ENCODE assay signal across 8 mouse cellular contexts in genomic region chr17:23193441-23193840, GRCm38 (mm10). TPM values are rescaled to one million over a fixed set of nuclear protein-coding genes. Genes with fewer than 3 reads are reported as not detected.
DNase-seq lines count a peak whose midpoint lies in the region; ATAC-seq and TF ChIP-seq lines count a peak whose summit lies in the region.

No protein-coding gene starts in this region.

- H3K4me3 ChIP-seq in C2C12 (ENCODE audit: insufficient read depth, poor library complexity, severe bottlenecking) (peak overlapping the region; percentile 37), myocyte (peak overlapping the region; percentile 48)
- peak overlapping the region; percentile 54 for H3K4me3 ChIP-seq in embryonic facial prominence, embryonic 13.5 days
- H3K4me3 ChIP-seq in liver, embryonic 11.5 days (ENCODE audit: low read depth, low read length), result peak overlapping the region; percentile 56
- peak overlapping the region; percentile 50 for H3K4me3 ChIP-seq in stomach, embryonic 15.5 days (replicated peaks)

- peak; percentile 55 for DNase-seq in adrenal gland, postnatal 25 days
- DNase-seq in heart, adult 9 months (ENCODE audit: low spot score in 2 of 2), result peak; percentile 23 to 32
- DNase-seq in kidney, adult 9 months, result peak; percentile 55
- DNase-seq in liver, embryonic 11.5 days (ENCODE audit: low spot score), result peak; percentile 50

- peak overlapping the region; percentile 73 for H3K9ac ChIP-seq in embryonic facial prominence, embryonic 13.5 days
- peak overlapping the region; percentile 65 for H3K9ac ChIP-seq in liver, embryonic 11.5 days (ENCODE audit: low read depth, low read length)
- peak overlapping the region; percentile 44 for H3K9ac ChIP-seq in stomach, embryonic 15.5 days

- peak overlapping the region; percentile 54 for H3ac ChIP-seq in C2C12 (ENCODE audit: control insufficient read depth, insufficient read length, low read depth)
- peak overlapping the region; percentile 16 for H3ac ChIP-seq in myocyte (ENCODE audit: control insufficient read depth, insufficient read length)

- no peaks in the 10 kb centered on the region for H3K79me3 ChIP-seq in C2C12 (ENCODE audit: low read depth)

- H3K27me3 ChIP-seq in C2C12 (ENCODE audit: control insufficient read depth, insufficient read depth, insufficient read length), result no peaks in the 10 kb centered on the region
- H3K27me3 ChIP-seq in embryonic facial prominence, embryonic 13.5 days, result no peaks in the 10 kb centered on the region
- no peaks in the 10 kb centered on the region for H3K27me3 ChIP-seq in liver, embryonic 11.5 days (replicated peaks; ENCODE audit: control insufficient read depth, insufficient read depth, low read length)
- H3K27me3 ChIP-seq in myocyte (ENCODE audit: control insufficient read depth, insufficient read depth, insufficient read length), result no peaks in the 10 kb centered on the region
- no peaks in the 10 kb centered on the region for H3K27me3 ChIP-seq in stomach, embryonic 15.5 days (replicated peaks)

- TF ChIP-seq CTCF in C2C12 (IDR thresholded peaks at IDR 0.05; ENCODE audit: control insufficient read depth, insufficient read depth, insufficient read length), result no peak

- ATAC-seq in embryonic facial prominence, embryonic 13.5 days (ENCODE audit: insufficient number of reproducible peaks, insufficient read depth, low FRiP score, low TSS enrichment, low read depth), result peak; percentile 84; the same call in 1 of the 2 replicates
- peak; percentile 90 for ATAC-seq in liver, embryonic 11.5 days (replicated peaks; ENCODE audit: low FRiP score)
- ATAC-seq in stomach, embryonic 15.5 days (ENCODE audit: insufficient read depth, low FRiP score, low read depth), result peak; percentile 84

- H3K79me2 ChIP-seq in C2C12 (ENCODE audit: control insufficient read depth, insufficient read depth), result no peaks in the 10 kb centered on the region
- H3K79me2 ChIP-seq in myocyte (ENCODE audit: control insufficient read depth, insufficient read depth), result no peaks in the 10 kb centered on the region

- peak overlapping the region; percentile 73 for H3K4me2 ChIP-seq in embryonic facial prominence, embryonic 13.5 days
- H3K4me2 ChIP-seq in liver, embryonic 11.5 days, result peak overlapping the region; percentile 74
- H3K4me2 ChIP-seq in myocyte (ENCODE audit: low read depth), result peak overlapping the region; percentile 91
- H3K4me2 ChIP-seq in stomach, embryonic 15.5 days, result peak overlapping the region; percentile 77

- no peak for TF ChIP-seq POLR2A in myocyte (IDR thresholded peaks at IDR 0.05; ENCODE audit: insufficient read length, low read depth)

- no peaks in the 10 kb centered on the region for H3K9me3 ChIP-seq in embryonic facial prominence, embryonic 13.5 days
- no peaks in the 10 kb centered on the region for H3K9me3 ChIP-seq in liver, embryonic 11.5 days (ENCODE audit: control insufficient read depth, low read length)
- no peaks in the 10 kb centered on the region for H3K9me3 ChIP-seq in stomach, embryonic 15.5 days

- H3K36me3 ChIP-seq in C2C12 (ENCODE audit: control insufficient read depth, insufficient read depth) (no peaks in the 10 kb centered on the region), myocyte (ENCODE audit: control insufficient read depth, insufficient read depth) (no peaks in the 10 kb centered on the region)
- H3K36me3 ChIP-seq in embryonic facial prominence, embryonic 13.5 days, result 0 out of 2 replicates have a peak, but pooled peaks cover 3% of the 10 kb centered on the region
- no peaks in the 10 kb centered on the region for H3K36me3 ChIP-seq in liver, embryonic 11.5 days (ENCODE audit: control insufficient read depth, insufficient read depth, low read length)
- H3K36me3 ChIP-seq in stomach, embryonic 15.5 days, result no peaks in the 10 kb centered on the region

- under 1% methylated on average over 11 of the region's 11 CpGs for WGBS in embryonic facial prominence, embryonic 13.5 days
- under 1% methylated on average over 11 of the region's 11 CpGs for WGBS in liver, embryonic 11.5 days
- WGBS in stomach, embryonic 15.5 days, result 1% methylated on average over 11 of the region's 11 CpGs

- peaks cover 7% of the 10 kb centered on the region for H3K4me1 ChIP-seq in embryonic facial prominence, embryonic 13.5 days
- H3K4me1 ChIP-seq in liver, embryonic 11.5 days (replicated peaks; ENCODE audit: control insufficient read depth, insufficient read depth, low read length), result peaks cover 4% of the 10 kb centered on the region; the same call in 1 of the 2 replicates
- H3K4me1 ChIP-seq in stomach, embryonic 15.5 days, result 0 out of 2 replicates have a peak, but pooled peaks cover 3% of the 10 kb centered on the region

- H3K27ac ChIP-seq in embryonic facial prominence, embryonic 13.5 days, result no peak overlapping the region
- no peak overlapping the region for H3K27ac ChIP-seq in liver, embryonic 11.5 days (ENCODE audit: low read depth, low read length)
- no peak overlapping the region for H3K27ac ChIP-seq in stomach, embryonic 15.5 days

TF ChIP-seq in C2C12, 6 proteins besides CTCF, POLR2A, EP300 and RAD21:
- no peak for TF ChIP-seq MYOG (IDR thresholded peaks at IDR 0.05; ENCODE audit: control insufficient read depth, extremely low read depth, insufficient read length)
- TF ChIP-seq CEBPB (IDR thresholded peaks at IDR 0.05; ENCODE audit: low read depth), result no peak
- no peak for TF ChIP-seq FOSL1 (IDR thresholded peaks at IDR 0.05; ENCODE audit: insufficient read depth, low read length, poor library complexity, severe bottlenecking)
- TF ChIP-seq MYOD1 (IDR thresholded peaks at IDR 0.05; ENCODE audit: control insufficient read depth, insufficient read length, low read depth), result no peak
- TF ChIP-seq MAX (IDR thresholded peaks at IDR 0.05), result no peak
- no peak for TF ChIP-seq USF1 (IDR thresholded peaks at IDR 0.05; ENCODE audit: low read depth)

TF ChIP-seq in myocyte, 11 proteins besides CTCF, POLR2A, EP300 and RAD21:
- TF ChIP-seq SRF (IDR thresholded peaks at IDR 0.05; ENCODE audit: control insufficient read depth, insufficient read length, low read depth), result no peak
- TF ChIP-seq USF1 (IDR thresholded peaks at IDR 0.05; ENCODE audit: low read depth), result no peak
- no peak for TF ChIP-seq E2F4 (IDR thresholded peaks at IDR 0.05; ENCODE audit: insufficient read depth)
- TF ChIP-seq REST (IDR thresholded peaks at IDR 0.05; ENCODE audit: insufficient read depth, insufficient read length), result no peak
- TF ChIP-seq MYOG (IDR thresholded peaks at IDR 0.05; ENCODE audit: control insufficient read depth in 1 of 3, insufficient read depth in 1 of 3, insufficient read length in 2 of 3, low read depth in 2 of 3), result no peak
- TF ChIP-seq CEBPB (IDR thresholded peaks at IDR 0.05; ENCODE audit: insufficient read depth, poor library complexity, severe bottlenecking), result no peak
- TF ChIP-seq TCF12 (IDR thresholded peaks at IDR 0.05; ENCODE audit: insufficient read depth, poor library complexity, severe bottlenecking), result no peak
- no peak for TF ChIP-seq TCF3 (IDR thresholded peaks at IDR 0.05; ENCODE audit: insufficient read length, low read depth)
- TF ChIP-seq POLR2AphosphoS2 (IDR thresholded peaks at IDR 0.05; ENCODE audit: insufficient read length, low read depth), result no peak
- no peak for TF ChIP-seq MAX (IDR thresholded peaks at IDR 0.05; ENCODE audit: low read depth)
- TF ChIP-seq MYOD1 (IDR thresholded peaks at IDR 0.05; ENCODE audit: control insufficient read depth in 1 of 3, insufficient read length in 2 of 3, low read depth in 2 of 3), result no peak
TF ChIP-seq in myocyte: peak in this region for 0.

RNA-seq across cellular contexts. Expression of gene Zfp40, which starts 0.4 kb away (rescaled TPM):
- polyA plus RNA-seq in C2C12 (2012; fragmentation: generic; extraction: Trizol) (0.69 TPM), myocyte (2012; fragmentation: generic; extraction: Trizol) (0.82 TPM)
- 14.0 and 16.0 TPM in 2 replicates for total RNA-seq in adrenal gland, postnatal 25 days (2021)
- polyA plus RNA-seq in embryonic facial prominence, embryonic 13.5 days (2015; fragmentation: Nextera tagmentation; extraction: Ambion mirVana), result 13.8 and 14.4 TPM in 2 replicates
- polyA plus RNA-seq in liver, embryonic 11.5 days (2014; fragmentation: Nextera tagmentation; extraction: Ambion mirVana), result 5.6 and 6.6 TPM in 2 replicates
- polyA plus RNA-seq in stomach, embryonic 15.5 days (2015; fragmentation: Nextera tagmentation; extraction: Ambion mirVana), result 9.7 and 10.3 TPM in 2 replicates
